Mouse (Mus musculus) liver, adult 2 months (tissue): ENCODE results near the gene Ripply3. TPM values are rescaled to one million over a fixed set of nuclear protein-coding genes. Genes with fewer than 3 reads are reported as not detected.

ENCODE experiments used
- DNase-seq: peaks from one replicate; pipeline ENCODE4 v3.0.0-alpha.2; 2011; ENCODE audit warnings: low read depth, low spot score; ENCODE audit errors: extremely low read depth
- H3K27ac ChIP-seq: fragments of 200-500 bp; replicated peaks from 2 replicates; pipeline ENCODE4 v1.5.1; 2012; ENCODE audit warnings: low read depth, mild to moderate bottlenecking, control low read depth, inconsistent platforms, low read length; ENCODE audit not compliant: insufficient read depth
- H3K27me3 ChIP-seq: fragments of 200-500 bp; 2 replicates; pipeline ENCODE4 v1.6.1; 2012; ENCODE audit warnings: mild to moderate bottlenecking, moderate library complexity, low read length, inconsistent platforms; ENCODE audit not compliant: control insufficient read depth, insufficient read depth
- H3K36me3 ChIP-seq: fragments of 200-500 bp; 2 replicates; pipeline ENCODE4 v1.6.1; 2012; ENCODE audit warnings: low read length, inconsistent platforms; ENCODE audit not compliant: control insufficient read depth, insufficient read depth
- H3K4me1 ChIP-seq: fragments of 200-500 bp; 2 replicates; pipeline ENCODE4 v1.6.1; 2011; ENCODE audit warnings: low read length; ENCODE audit not compliant: control insufficient read depth, insufficient read depth
- H3K4me3 ChIP-seq: fragments of 200-500 bp; 2 replicates; pipeline ENCODE4 v1.5.1; 2011; ENCODE audit warnings: low read depth, mild to moderate bottlenecking, control low read depth, low read length, moderate library complexity; ENCODE audit not compliant: insufficient read depth
- H3K79me2 ChIP-seq: fragments of 200-500 bp; 2 replicates; pipeline ENCODE4 v1.6.1; 2012; ENCODE audit warnings: inconsistent platforms, mild to moderate bottlenecking, low read length, moderate library complexity; ENCODE audit not compliant: control insufficient read depth, insufficient read depth
- H3K9ac ChIP-seq: fragments of 200-500 bp; 2 replicates; pipeline ENCODE4 v1.6.1; 2012; ENCODE audit warnings: low read depth, mild to moderate bottlenecking, control low read depth, inconsistent platforms, low read length
- CTCF ChIP-seq: fragments of 200-500 bp; IDR thresholded peaks from 2 replicates; pipeline ENCODE4 v1.5.1; 2011; ENCODE audit warnings: low read depth, low read length, control low read depth
- POLR2A ChIP-seq: fragments of 200-500 bp; IDR thresholded peaks from 2 replicates; pipeline ENCODE4 v1.6.1; 2011; ENCODE audit warnings: low read length, control low read depth; ENCODE audit not compliant: insufficient read depth; ENCODE audit errors: extremely low read depth
- WGBS: fragments of 180-500 bp; shearing (Covaris S2); methylation state at CpG from one replicate; pipeline ENCODE4 v1.1.7; 2018; 5-methylcytosine and 5-hydroxymethylcytosine counted together
- polyA plus RNA-seq: library from polyadenylated mRNA; depleted of rRNA; stranded (reverse); fragments of >200 nt; gene quantifications from 2 replicates; pipeline ENCODE4 v1.2.3, GENCODE M21; 2012
- total RNA-seq: library from RNA; depleted of rRNA; stranded (reverse); fragments of >200 nt; gene quantifications from 2 replicates; pipeline ENCODE4 v1.2.3, GENCODE M21; 2014

The Ripply3 gene
- total and polyA plus RNA-seq, 2 experiments: 0.74 to 0.99 TPM

DNA sequence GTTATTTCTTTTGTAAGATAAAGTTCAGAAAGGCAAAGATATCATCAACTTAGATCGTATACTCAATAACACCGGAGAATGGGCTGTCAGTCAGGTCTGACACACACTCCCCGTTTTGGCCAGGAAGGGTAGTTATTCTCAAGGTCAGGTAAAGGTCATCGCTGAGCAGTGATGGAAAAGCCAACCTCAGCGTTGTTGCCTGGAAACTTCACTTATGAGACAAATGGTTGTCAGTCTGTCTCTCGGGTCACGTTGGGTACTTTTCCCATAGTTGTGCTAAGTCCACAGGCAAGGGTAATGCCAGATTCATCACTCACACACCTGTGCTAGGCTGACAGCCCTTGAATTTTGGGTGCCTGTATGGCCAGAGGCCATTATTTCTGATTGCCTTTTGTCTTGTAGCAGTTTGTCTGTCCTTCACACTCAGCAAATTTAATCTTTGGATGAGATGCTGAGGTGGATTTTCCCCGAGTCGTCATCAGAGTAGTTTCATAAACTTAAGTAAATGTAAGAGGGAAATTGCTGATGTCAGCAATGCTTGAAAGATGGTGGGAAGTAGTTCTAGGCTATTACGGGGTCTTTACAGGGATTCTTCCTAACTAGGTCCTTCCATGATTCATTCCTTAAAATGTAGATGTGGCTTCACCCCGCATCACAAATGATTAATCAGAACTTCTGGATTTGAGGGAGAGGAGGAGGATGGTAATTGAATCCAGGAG is 28.7 kb downstream of the Ripply3 start:
- Histone ChIP-seq H3K4me3 (no peak overlapping the region), H3K4me1 (no peaks in the 10 kb centered on the region), H3K36me3 (no peaks in the 10 kb centered on the region), H3K9ac (no peak overlapping the region), H3K27me3 (no peaks in the 10 kb centered on the region; the same call in 1 of the 2 replicates), H3K79me2 (no peaks in the 10 kb centered on the region), H3K27ac (no peak overlapping the region)
- no peak for DNase-seq
- TF ChIP-seq CTCF: no peak
- no peak for TF ChIP-seq POLR2A
- 62% methylated on average over 11 of the region's 11 CpGs for WGBS

DNA sequence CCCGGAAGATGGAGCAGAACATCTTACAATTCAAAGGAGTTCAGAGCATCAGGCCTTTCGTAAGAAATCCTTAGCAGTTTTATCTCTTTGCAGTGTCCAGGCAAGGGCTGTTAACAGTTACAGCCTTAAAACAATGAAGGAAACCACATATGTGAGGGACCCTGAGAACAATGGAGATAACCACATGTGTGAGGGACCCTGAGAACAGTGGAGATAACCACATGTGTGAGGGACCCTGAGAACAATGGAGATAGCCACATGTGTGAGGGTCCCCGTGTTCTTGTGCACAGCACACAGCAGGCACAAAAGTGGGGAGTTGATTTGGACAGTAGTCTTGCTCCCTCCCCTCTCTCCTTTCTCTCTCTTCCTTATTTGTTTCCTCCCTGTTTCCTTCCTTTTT is 29.9 kb downstream of the Ripply3 start:
- WGBS: 87% methylated on average over 3 of the region's 3 CpGs
- no peak overlapping the region for H3K9ac ChIP-seq
- no peaks in the 10 kb centered on the region for H3K79me2 ChIP-seq
- H3K36me3 ChIP-seq: no peaks in the 10 kb centered on the region
- no peak overlapping the region for H3K4me3 ChIP-seq
- no peaks in the 10 kb centered on the region for H3K4me1 ChIP-seq
- H3K27me3 ChIP-seq: no peaks in the 10 kb centered on the region; the same call in 1 of the 2 replicates
- DNase-seq: no peak
- no peak overlapping the region for H3K27ac ChIP-seq
- TF ChIP-seq CTCF (no peak), POLR2A (no peak)

GRCm38 (mm10) chr16:94360578-94361350 is 32.5 kb downstream of the Ripply3 start:
- H3K4me3 ChIP-seq: no peak overlapping the region
- no peaks in the 10 kb centered on the region for H3K4me1 ChIP-seq
- H3K36me3 ChIP-seq: no peaks in the 10 kb centered on the region
- 87% methylated on average over 13 of the region's 13 CpGs for WGBS
- H3K9ac ChIP-seq: no peak overlapping the region
- no peak for TF ChIP-seq POLR2A
- no peak for TF ChIP-seq CTCF
- no peak overlapping the region for H3K27ac ChIP-seq
- no peaks in the 10 kb centered on the region; the same call in 1 of the 2 replicates for H3K27me3 ChIP-seq
- DNase-seq: no peak
- H3K79me2 ChIP-seq: no peaks in the 10 kb centered on the region

DNA sequence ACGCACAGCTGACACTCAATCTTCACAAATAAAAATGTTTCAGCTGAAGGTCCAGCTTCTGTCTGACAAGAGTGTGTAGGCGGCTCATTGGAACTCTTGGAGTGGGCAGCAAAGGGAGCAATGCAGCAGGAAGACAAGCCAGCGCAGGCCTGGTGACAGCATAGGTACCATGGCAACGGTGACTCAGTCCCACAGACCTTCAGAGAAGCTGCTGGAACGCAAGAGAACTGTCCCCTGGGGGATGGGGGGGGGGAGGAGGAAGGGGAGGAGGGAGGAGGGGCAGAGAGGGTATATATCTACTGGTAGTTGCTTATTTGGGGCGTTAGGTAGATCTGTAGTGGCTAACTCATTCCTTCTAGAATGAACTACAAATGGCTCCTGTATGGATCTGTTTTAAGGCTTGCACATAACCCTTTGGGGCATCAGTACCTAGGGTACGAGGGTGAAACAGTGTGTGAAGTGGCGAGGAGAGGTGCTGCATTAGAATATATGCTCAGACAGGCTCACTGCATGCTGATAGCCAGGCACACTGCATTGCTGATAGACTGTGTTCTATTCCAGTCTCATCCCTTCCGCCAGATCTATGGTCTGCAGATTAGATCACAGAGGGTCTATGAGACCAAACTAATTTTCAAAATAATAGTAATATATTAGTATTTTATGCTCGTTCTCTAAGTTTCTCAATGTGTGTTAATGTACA is 34.1 kb downstream of the Ripply3 start:
- no peaks in the 10 kb centered on the region for H3K4me1 ChIP-seq
- H3K9ac ChIP-seq: no peak overlapping the region
- H3K79me2 ChIP-seq: no peaks in the 10 kb centered on the region
- no peaks in the 10 kb centered on the region for H3K27me3 ChIP-seq
- no peak for DNase-seq
- 68% methylated on average over 10 of the region's 10 CpGs for WGBS
- TF ChIP-seq CTCF: no peak
- no peak for TF ChIP-seq POLR2A
- no peak overlapping the region for H3K4me3 ChIP-seq
- H3K36me3 ChIP-seq: 0 out of 2 replicates have a peak, but pooled peaks cover 2% of the 10 kb centered on the region
- H3K27ac ChIP-seq: no peak overlapping the region

DNA sequence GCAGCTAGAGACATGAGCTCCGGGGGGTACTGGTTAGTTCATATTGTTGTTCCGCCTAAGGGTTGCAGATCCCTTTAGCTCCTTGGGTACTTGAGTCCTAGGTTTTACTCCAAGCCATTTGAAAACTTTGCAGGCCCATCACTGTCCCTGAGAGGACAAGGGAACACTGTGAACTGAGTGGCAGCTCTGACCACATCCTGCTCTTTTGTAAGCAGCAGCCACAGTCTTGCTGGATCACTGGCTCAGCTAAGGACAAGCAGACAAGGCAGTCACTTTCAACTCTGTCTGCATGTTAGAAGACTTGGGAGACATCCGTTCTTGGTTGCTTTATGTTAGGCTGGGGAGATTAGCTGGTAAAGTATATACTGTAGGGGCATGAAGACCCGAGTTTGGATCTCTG is 35.6 kb downstream of the Ripply3 start:
- Histone ChIP-seq H3K9ac (no peak overlapping the region), H3K4me3 (no peak overlapping the region), H3K27me3 (no peaks in the 10 kb centered on the region), H3K27ac (no peak overlapping the region), H3K4me1 (no peaks in the 10 kb centered on the region), H3K79me2 (no peaks in the 10 kb centered on the region), H3K36me3 (0 out of 2 replicates have a peak, but pooled peaks cover 2% of the 10 kb centered on the region)
- no peak for DNase-seq
- TF ChIP-seq CTCF (no peak), POLR2A (no peak)
- WGBS: 90% methylated on average over 4 of the region's 4 CpGs
